Mouse (Mus musculus) spleen, adult 12 weeks (tissue): ENCODE measurements around the gene Mtcl1.

Source experiments
- DNase-seq: peaks from one replicate; pipeline ENCODE4 v3.0.0; 2022; ENCODE audit warnings: low spot score

Gene Mtcl1

DNA sequence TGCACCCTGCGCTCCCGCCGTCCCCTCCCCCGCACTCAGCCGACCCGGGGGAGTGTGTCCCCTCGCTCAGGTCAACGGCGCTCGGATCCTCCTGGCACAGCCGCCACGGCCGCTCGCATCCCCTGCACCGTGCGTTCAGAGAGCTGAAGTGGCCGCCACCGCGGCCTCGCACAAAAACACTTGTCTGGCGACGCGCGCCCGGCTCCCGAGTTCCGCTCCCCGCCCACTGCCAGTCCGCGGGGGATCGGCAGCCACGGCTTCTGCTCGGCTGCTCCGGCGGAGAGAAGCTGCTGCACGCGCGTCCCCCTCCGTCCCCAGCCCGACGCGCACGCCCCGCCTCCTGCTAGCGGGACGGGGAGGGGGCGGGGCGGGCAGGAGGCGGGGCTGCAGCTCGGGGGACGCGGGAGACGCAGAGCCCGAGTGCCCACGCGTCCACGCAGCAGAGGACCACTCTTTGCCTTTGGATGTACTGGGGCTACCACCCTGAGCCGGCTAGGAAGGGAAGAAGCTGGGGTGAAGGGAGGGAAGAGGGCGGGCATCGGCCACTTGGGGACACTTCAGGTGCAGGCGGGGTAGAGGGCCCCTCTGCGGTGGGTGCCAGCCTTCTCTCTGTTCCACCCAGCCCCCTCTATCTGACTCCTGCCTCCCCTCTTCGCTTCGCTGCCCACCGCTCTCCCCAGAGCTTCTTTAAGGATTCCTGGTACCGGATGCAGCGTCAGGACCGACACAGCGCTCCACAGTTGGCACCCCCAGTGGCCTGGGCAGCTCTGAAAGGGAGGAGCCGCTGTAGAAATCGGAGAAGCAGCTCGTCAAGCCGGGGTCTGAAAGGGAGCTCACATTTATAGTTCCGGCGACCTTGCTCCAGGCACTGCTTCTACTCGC lies at the start of gene Mtcl1:
TSS of gene Mtcl1 (minus strand) at position 291 of the 882 bp plus-strand sequence.
- DNase-seq = no peak

DNA sequence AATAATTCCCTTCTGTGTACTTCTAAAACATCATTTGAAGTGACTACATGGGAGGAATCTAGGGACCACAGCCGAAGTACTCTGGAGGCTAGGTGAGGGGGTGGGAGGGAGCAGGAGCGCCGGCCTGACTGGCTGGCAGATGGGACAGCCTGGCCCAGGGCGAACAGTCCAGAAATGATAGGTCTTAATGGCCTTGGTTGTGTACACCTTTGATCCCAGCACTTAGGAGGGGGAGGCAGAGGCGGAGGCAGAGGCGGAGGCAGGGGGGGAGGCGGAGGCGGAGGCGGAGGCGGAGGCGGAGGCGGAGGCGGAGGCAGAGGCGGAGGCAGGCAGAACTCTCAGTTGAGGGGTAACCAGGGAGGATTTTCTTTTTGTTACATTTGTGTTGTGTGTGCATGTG lies 49.0 kb upstream of the Mtcl1 start:
- DNase-seq = no peak

GRCm38 (mm10) chr17:66496589-66496988 lies 47.0 kb upstream of the Mtcl1 start:
- no peak for DNase-seq

- no peak for DNase-seq
Observed at GRCm38 (mm10) chr17:66490022-66490601, 40.6 kb upstream of the Mtcl1 start.

DNA sequence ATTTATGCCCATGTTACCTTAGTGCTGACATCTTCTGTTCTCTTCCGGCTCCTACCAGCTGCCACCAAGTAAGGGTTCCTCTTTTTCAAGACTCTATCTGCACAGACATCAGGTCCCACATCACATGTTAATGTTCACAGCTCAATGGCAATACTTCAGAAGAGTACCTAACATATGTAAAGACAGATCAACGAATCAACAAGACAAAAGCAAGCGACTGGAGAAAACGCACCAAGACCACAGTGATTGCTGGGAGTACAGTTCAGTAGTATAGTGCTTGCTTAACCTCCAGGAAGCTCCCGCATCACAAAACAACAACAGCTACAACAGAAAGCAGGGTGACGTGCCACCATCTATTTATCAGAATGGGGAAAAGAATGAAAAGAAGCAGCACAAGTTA lies 37.0 kb upstream of the Mtcl1 start:
- no peak for DNase-seq

DNA sequence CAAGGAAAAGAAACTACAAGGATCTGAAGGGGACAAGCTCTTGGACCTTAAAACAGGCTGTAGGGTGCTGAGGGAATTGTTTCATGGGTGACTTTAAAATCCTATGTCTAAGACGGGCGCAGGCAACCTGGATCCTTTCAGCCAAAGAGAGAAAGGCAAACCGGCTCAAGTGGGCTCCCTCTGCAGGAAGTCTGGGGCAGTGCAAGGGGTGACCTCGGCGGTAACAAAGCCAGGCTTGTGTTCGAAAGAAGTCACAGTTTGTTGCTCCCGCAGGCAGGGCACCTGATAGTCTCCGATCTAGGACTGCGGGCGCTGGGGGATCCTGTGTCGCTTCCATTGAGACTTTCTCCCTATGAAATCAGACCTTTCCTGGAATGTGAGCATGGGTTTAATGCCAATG lies 36.2 kb upstream of the Mtcl1 start:
- peak; percentile 11 for DNase-seq

GRCm38 (mm10) chr17:66484965-66485364 lies 35.4 kb upstream of the Mtcl1 start:
- no peak for DNase-seq

GRCm38 (mm10) chr17:66483651-66484454 lies 34.3 kb upstream of the Mtcl1 start:
- no peak for DNase-seq

DNA sequence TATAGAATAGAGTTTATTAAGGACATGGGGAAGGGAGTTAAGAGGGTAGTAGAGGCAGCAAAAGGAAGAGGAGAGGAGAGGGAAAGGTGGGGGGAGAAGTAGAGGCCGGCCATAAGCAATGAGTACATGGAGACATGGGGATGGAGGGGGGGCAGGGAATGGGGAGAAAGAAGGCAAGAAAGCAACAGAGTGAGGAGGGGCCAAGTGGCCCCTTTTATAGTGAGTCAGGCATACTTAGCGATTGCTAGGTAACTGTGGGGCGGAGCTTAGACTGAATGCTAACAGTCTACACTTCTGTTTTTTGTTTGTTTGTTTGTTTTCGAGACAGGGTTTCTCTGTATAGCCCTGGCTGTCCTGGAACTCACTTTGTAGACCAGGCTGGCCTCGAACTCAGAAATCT lies 31.7 kb upstream of the Mtcl1 start:
- DNase-seq = no peak

GRCm38 (mm10) chr17:66480491-66481278 lies 31.1 kb upstream of the Mtcl1 start:
- DNase-seq = no peak

DNA sequence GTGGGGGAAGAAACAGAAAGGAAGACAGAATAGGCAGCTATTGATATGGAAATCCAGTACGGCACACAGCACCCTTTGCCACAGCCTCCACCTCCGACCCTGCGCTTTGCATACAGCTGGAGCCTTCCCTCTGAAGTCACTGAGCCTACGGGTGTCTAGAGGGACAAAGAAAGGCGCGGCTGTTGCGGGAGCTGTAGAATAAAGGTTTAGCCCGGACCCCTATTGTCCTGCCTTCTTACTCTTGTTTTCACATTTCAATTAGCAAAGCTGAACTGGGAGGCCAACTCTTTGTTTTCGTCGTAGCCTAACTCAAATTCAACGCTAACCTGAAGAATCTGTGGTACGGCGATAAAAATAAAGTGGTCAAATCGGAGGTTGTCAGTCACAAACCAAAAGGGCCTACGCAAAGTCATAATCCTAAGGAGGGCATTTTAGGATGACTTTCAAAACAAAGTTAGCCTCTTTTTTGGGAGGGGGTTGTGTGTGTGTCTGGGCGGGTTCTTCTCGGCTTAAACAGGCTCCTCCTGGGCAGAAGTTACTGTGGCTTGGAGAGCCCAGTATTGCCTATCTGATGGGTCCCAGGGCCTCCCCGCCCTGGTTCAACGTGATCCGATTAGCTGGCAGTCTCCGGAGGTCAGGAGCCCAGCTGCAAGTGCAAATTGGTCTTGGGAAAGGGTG lies 30.4 kb upstream of the Mtcl1 start:
- no peak for DNase-seq

- DNase-seq = no peak
Observed at GRCm38 (mm10) chr17:66479311-66479710, 29.8 kb upstream of the Mtcl1 start.

- DNase-seq = no peak
Observed at GRCm38 (mm10) chr17:66473205-66473604, 23.7 kb upstream of the Mtcl1 start.

DNA sequence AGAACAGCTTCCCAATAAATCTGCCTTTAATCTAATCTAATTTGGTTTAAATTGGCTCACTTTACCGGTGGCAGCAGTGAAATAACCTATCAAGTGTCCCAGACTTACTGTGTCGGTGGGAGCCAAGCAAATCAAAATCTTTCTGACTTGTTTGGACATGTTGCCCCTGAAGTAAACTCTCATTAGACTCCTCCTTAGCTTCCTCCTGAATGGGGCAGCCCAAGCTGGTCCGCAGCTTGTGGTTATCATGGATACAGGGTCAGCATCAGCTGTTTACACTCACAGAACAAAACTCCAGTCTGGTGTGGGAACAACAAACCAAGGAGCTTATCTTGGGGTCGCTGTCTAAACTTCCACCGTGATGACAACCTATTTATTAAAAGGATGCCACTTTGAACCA lies 22.2 kb upstream of the Mtcl1 start:
- DNase-seq = no peak

DNA sequence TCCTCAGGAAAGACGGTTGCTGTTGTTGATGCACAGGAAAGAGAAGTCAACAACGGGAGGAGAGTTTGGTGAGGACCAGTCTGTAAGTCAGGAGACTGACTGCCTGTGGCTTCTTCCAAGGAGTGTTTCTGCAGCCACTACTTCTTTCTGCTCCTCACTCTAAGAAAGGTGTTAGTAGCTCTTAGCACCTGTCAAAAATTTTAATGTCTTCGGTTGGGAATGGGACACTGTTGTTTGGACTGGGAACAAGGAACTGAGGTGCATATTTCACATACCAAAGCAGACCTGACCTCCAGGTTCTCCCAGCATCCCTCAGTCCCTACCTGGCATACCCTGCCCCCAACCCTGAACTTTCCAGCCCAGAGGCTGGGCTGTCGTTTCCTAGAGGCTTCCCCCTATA lies 21.7 kb upstream of the Mtcl1 start:
- DNase-seq = no peak

GRCm38 (mm10) chr17:66470020-66470419 lies 20.5 kb upstream of the Mtcl1 start:
- DNase-seq = no peak

DNA sequence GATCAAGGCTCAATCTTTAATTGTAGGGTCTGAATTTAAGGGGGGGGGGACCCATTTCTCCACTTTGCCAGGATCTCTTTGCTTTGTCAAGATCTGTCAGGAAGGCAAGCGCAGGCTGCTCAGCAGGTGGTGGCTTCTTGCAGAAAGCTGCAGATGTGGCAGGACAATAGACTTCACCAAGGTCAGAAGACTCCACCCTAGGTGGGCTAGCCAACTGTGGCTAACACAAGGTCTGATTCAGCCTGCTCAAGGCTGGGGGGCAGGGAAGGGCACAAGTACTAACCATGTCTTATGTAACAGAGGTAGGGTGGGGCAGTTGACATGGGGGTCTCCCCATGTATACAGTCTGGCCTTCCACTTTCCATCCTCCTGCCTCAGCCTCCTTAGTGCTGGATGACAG lies 7.7 kb upstream of the Mtcl1 start:
- DNase-seq = no peak

GRCm38 (mm10) chr17:66451143-66451542 lies 1.6 kb upstream of the Mtcl1 start:
- no peak for DNase-seq

GRCm38 (mm10) chr17:66450526-66451070 lies 1.0 kb upstream of the Mtcl1 start:
- DNase-seq = no peak

DNA sequence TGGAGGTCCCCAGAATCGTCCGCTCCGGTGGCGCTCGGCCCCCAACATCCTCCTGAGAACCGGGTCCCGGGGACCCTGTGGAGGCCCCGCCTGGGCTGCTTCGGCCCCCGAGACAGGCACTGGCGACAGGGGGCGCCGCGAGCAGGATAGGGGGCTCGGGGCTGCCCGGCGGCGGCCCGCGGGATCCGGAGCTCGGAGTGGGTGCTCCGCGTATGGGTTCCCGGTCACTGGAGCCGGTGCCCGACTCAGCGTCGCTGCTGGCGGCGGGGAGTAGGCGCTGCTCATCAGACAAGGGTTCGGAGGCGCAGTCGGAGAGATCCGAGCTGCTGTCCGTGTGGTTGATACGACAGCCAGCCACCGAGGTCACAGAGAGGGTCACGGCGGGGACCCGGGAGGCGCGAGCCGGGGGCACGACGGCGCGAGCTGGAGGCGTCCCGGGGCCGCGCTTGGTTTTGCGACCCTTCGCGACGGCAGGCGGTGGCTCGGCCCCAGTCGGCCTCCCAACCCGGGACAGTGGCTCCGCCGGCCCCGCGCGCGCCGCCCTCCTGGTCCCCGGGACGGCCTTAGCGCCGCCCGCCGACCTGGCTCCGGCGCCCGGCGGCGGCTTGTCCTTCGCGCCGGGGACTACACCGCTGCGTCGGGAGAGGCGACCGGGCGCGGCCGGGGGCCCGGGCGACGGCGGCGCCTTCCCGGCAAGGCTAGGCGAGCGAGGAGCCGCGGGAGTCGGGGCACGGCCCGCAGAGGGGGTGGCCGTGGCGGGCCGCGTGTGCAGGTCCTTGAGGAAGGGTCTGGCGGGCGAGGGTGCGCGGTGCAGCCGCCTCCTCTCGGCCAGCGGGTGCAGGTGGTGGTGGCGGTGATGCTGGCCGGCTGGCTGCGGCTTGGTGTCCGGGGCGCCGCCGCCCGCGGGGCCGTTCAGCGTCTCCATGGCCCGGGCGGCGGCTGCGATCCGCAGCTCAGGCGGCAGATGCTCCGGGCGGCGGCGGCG lies 837 bp downstream of the Mtcl1 start:
- no peak for DNase-seq
